Mouse (Mus musculus) liver, embryonic 16.5 days (tissue): ENCODE results near the gene Ube2l6. TPM values are rescaled to one million over a fixed set of nuclear protein-coding genes. Genes with fewer than 3 reads are reported as not detected.

Experiments used
- ATAC-seq: fragments of 200-750 bp; cut with Nextera tagmentation; 2 replicates; pipeline ENCODE4 v1.8.0; 2017; ENCODE audit warnings: low read depth, mild to moderate bottlenecking, moderate number of reproducible peaks, moderate library complexity
- H3K27ac ChIP-seq: fragments of 300-500 bp; sonication (generic); 2 replicates; pipeline ENCODE4 v1.5.1; 2014; ENCODE audit warnings: mild to moderate bottlenecking, low read length
- H3K27me3 ChIP-seq: fragments of 300-500 bp; sonication (generic); 2 replicates; pipeline ENCODE4 v1.6.1; 2014; ENCODE audit warnings: low read depth, low read length, mixed read lengths; ENCODE audit not compliant: control insufficient read depth, insufficient read depth
- H3K36me3 ChIP-seq: fragments of 300-500 bp; sonication (generic); 2 replicates; pipeline ENCODE4 v1.6.1; 2014; ENCODE audit warnings: mild to moderate bottlenecking; ENCODE audit not compliant: control insufficient read depth, insufficient read depth
- H3K4me1 ChIP-seq: fragments of 300-500 bp; sonication (generic); 2 replicates; pipeline ENCODE4 v1.6.1; 2014; ENCODE audit warnings: low read depth, low read length, mixed read lengths; ENCODE audit not compliant: control insufficient read depth
- H3K4me2 ChIP-seq: fragments of 300-500 bp; sonication (generic); 2 replicates; pipeline ENCODE4 v1.6.1; 2014; ENCODE audit warnings: low read depth, low read length, mixed read lengths
- H3K4me3 ChIP-seq: fragments of 300-500 bp; sonication (generic); 2 replicates; pipeline ENCODE4 v1.5.1; 2014; ENCODE audit warnings: low read depth, mild to moderate bottlenecking, low read length
- H3K9ac ChIP-seq: fragments of 300-500 bp; sonication (generic); 2 replicates; pipeline ENCODE4 v1.6.1; 2014; ENCODE audit warnings: low read depth, low read length
- H3K9me3 ChIP-seq: fragments of 300-500 bp; sonication (generic); replicated peaks from 2 replicates; pipeline ENCODE4 v1.6.1; 2016; ENCODE audit warnings: low read length; ENCODE audit not compliant: control insufficient read depth
- WGBS: fragments of 180-500 bp; shearing (Covaris S2); extraction: QIAGEN DNeasy Blood & Tissue Kit; methylation state at CpG from one replicate; pipeline ENCODE4 v1.1.7; 2014; ENCODE audit not compliant: insufficient replicate concordance; 5-methylcytosine and 5-hydroxymethylcytosine counted together
- polyA plus RNA-seq: library from polyadenylated mRNA; unstranded; fragments of >200 nt; fragmentation: Nextera tagmentation; extraction: Ambion mirVana; gene quantifications from 2 replicates; pipeline ENCODE4 v1.2.1, GENCODE M21; 2015

Ube2l6 gene
- polyA plus RNA-seq, 1 experiment from 2014 or later, result 542 TPM

- Histone ChIP-seq H3K4me3 (no peak overlapping the region), H3K27me3 (peaks cover 3% of the 10 kb centered on the region; the same call in 1 of the 2 replicates), H3K4me1 (peaks cover 25% of the 10 kb centered on the region), H3K4me2 (no peak overlapping the region), H3K36me3 (no peaks in the 10 kb centered on the region), H3K9ac (no peak overlapping the region), H3K9me3 (no peaks in the 10 kb centered on the region), H3K27ac (no peak overlapping the region)
- no peak for ATAC-seq
- WGBS, result 66% methylated on average over 8 of the region's 8 CpGs
These were observed 38.5 kb downstream of the Ube2l6 start for GRCm38 (mm10) chr2:84837107-84837506.

GRCm38 (mm10) chr2:84837817-84838592 is 39.4 kb downstream of the Ube2l6 start:
- no peak for ATAC-seq
- H3K4me2 ChIP-seq, result peak overlapping the region; percentile 68
- H3K27me3 ChIP-seq, result peaks cover 3% of the 10 kb centered on the region; the same call in 1 of the 2 replicates
- peak overlapping the region; percentile 0 for H3K27ac ChIP-seq
- 31% methylated on average over 9 of the region's 9 CpGs for WGBS
- H3K4me1 ChIP-seq, result peaks cover 20% of the 10 kb centered on the region
- no peaks in the 10 kb centered on the region for H3K9me3 ChIP-seq
- no peaks in the 10 kb centered on the region for H3K36me3 ChIP-seq
- H3K4me3 ChIP-seq, result peak overlapping the region; percentile 87
- peak overlapping the region; percentile 23 for H3K9ac ChIP-seq

- Histone ChIP-seq H3K9me3 (no peaks in the 10 kb centered on the region), H3K4me2 (peak within 1 kb of the TSS; percentile 68), H3K36me3 (peaks cover 2% of the 10 kb centered on the region; the same call in 1 of the 2 replicates), H3K9ac (peak within 1 kb of the TSS; percentile 92), H3K27ac (peak within 1 kb of the TSS; percentile 96), H3K27me3 (peaks cover 3% of the 10 kb centered on the region; the same call in 1 of the 2 replicates), H3K4me3 (peak within 1 kb of the TSS; percentile 87), H3K4me1 (peaks cover 20% of the 10 kb centered on the region)
- 15% methylated on average over 10 of the region's 10 CpGs for WGBS
- ATAC-seq, result no peak
These were observed 39.9 kb downstream of the Ube2l6 start, which contains the start of gene Slc43a1 for GRCm38 (mm10) chr2:84838593-84838949. Gene Slc43a1, plus strand, starts transcription at chr2:84838850.

GRCm38 (mm10) chr2:84838993-84839980 is 40.7 kb downstream of the Ube2l6 start:
- peaks cover 27% of the 10 kb centered on the region for H3K4me1 ChIP-seq
- no peaks in the 10 kb centered on the region for H3K9me3 ChIP-seq
- peak overlapping the region; percentile 96 for H3K27ac ChIP-seq
- H3K27me3 ChIP-seq, result peaks cover 3% of the 10 kb centered on the region; the same call in 1 of the 2 replicates
- H3K9ac ChIP-seq, result peak overlapping the region; percentile 92
- H3K4me2 ChIP-seq, result peak overlapping the region; percentile 68
- H3K4me3 ChIP-seq, result peak overlapping the region; percentile 87
- WGBS, result under 1% methylated on average over 47 of the region's 47 CpGs
- peaks cover 9% of the 10 kb centered on the region for H3K36me3 ChIP-seq
- ATAC-seq, result peak; percentile 60

- Histone ChIP-seq H3K9me3 (no peaks in the 10 kb centered on the region), H3K4me1 (peaks cover 34% of the 10 kb centered on the region), H3K27ac (peak overlapping the region; percentile 96), H3K27me3 (peaks cover 3% of the 10 kb centered on the region; the same call in 1 of the 2 replicates), H3K36me3 (peaks cover 18% of the 10 kb centered on the region), H3K4me2 (peak overlapping the region; percentile 68), H3K9ac (peak overlapping the region; percentile 92), H3K4me3 (peak overlapping the region; percentile 87)
- ATAC-seq, result peak; percentile 33
- WGBS, result under 1% methylated on average over 54 of the region's 54 CpGs
These were observed 41.6 kb downstream of the Ube2l6 start for GRCm38 (mm10) chr2:84840016-84840747.

- Histone ChIP-seq H3K9ac (peak overlapping the region; percentile 92), H3K4me1 (peaks cover 42% of the 10 kb centered on the region), H3K4me3 (peak overlapping the region; percentile 87), H3K9me3 (no peaks in the 10 kb centered on the region), H3K36me3 (peaks cover 26% of the 10 kb centered on the region), H3K4me2 (peak overlapping the region; percentile 68), H3K27ac (peak overlapping the region; percentile 96), H3K27me3 (peaks cover 3% of the 10 kb centered on the region; the same call in 1 of the 2 replicates)
- peak; percentile 1; the same call in 1 of the 2 replicates for ATAC-seq
- WGBS, result 2% methylated on average over 17 of the region's 17 CpGs
These were observed 42.3 kb downstream of the Ube2l6 start for GRCm38 (mm10) chr2:84840748-84841563.

GRCm38 (mm10) chr2:84841905-84842304 is 43.3 kb downstream of the Ube2l6 start:
- H3K27me3 ChIP-seq, result peaks cover 3% of the 10 kb centered on the region; the same call in 1 of the 2 replicates
- peak overlapping the region; percentile 68 for H3K4me2 ChIP-seq
- peaks cover 35% of the 10 kb centered on the region for H3K36me3 ChIP-seq
- peaks cover 46% of the 10 kb centered on the region for H3K4me1 ChIP-seq
- peak overlapping the region; percentile 92 for H3K9ac ChIP-seq
- H3K9me3 ChIP-seq, result no peaks in the 10 kb centered on the region
- peak overlapping the region; percentile 96 for H3K27ac ChIP-seq
- peak; percentile 94 for ATAC-seq
- peak overlapping the region; percentile 87 for H3K4me3 ChIP-seq
